Mouse (Mus musculus): Measurements from ENCODE around the gene Clip2. TPM values are rescaled to one million over a fixed set of nuclear protein-coding genes. Genes with fewer than 3 reads are reported as not detected.
"Not testable (repeated sequence)": the region's sequence is repeated elsewhere in the genome, so short reads cannot be mapped to it uniquely, and the experiment has no call there.

Gene Clip2
- polyA plus RNA-seq, 1 experiment from 2014 or later, result 15.1 TPM

DNA sequence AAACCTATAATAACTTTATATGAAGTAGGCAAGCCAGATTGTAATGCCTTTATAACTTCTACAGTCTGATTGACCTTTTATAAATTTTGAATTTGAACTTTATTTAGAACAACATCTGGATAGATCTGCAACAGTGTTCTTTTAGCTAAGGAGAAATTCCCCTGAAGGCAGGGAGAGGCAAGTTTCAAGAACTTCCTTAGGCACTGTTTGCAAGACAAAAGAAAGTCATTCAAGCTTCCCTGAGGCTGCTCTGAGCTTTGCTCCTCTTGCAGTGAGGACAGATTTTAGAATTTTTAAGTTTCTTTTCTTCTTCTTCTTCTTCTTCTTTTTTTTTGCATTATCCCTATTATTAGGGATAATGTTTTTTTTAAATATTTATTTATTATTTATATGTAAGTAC is 73.3 kb downstream of the Clip2 start:
- H3K9ac ChIP-seq; H3K4me1 ChIP-seq (replicated peaks); H3K9me3 ChIP-seq; ATAC-seq (ENCODE audit: low FRiP score); H3K27me3 ChIP-seq; H3K27ac ChIP-seq; H3K36me3 ChIP-seq; H3K4me3 ChIP-seq; H3K4me2 ChIP-seq: not testable (repeated sequence)

DNA sequence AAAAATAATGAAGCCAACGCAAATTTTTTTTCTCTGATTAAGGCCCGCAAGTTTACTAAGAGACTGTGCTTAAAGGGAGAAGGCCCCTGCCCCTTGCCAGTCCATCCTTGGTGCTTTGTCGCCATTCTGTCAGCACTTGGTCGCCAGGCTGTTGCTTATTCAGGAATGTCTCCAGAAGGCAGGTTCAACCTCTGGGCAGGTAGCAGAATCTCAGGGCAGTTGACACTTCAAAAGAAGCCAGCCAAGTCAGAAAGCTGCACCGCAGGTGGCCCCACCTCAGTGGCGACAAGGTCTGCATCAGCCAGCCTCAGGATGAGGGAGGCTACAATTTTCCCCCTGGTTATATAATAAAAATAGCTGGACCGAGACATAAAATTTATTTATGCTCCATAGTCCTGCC is 76.5 kb downstream of the Clip2 start:
- H3K4me1 ChIP-seq (replicated peaks); H3K9ac ChIP-seq; H3K36me3 ChIP-seq; H3K27me3 ChIP-seq; H3K4me3 ChIP-seq; ATAC-seq (ENCODE audit: low FRiP score); H3K27ac ChIP-seq; H3K4me2 ChIP-seq; H3K9me3 ChIP-seq: not testable (repeated sequence)
- 91% methylated on average over 7 of the region's 7 CpGs for WGBS

DNA sequence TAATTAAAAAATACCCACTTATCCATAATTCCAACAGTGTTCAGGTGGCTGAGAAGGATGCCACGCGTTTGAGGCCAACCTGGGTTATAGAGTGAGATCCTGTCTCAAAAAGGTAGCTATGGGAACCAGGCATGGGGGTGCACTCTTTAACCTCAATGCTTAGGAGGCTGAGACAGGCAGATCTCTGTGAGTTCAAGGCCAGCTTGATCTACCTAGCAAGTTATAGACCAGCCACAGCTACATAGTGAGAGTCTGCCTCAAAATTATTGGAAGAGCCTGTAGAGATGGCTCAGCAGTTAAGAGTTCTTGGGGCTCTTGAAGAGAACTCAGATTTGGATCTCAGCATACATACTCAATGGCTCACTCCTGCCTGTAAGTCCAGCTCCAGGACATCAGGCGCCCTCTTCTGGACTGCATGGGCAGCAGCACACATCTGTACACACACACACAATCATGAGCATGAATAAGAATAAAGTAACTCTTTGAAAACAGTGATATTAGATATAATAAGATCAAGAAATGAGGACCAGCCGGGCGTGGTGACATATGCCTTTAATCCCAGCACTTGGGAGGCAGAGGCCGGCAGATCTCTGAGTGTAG is 77.1 kb downstream of the Clip2 start:
- Histone ChIP-seq H3K27ac (no peak overlapping the region), H3K9ac (no peak overlapping the region), H3K4me1 (replicated peaks) (no peaks in the 10 kb centered on the region), H3K4me2 (no peak overlapping the region), H3K4me3 (no peak overlapping the region), H3K27me3 (no peaks in the 10 kb centered on the region), H3K36me3 (no peaks in the 10 kb centered on the region), H3K9me3 (peaks cover 3% of the 10 kb centered on the region; the same call in 1 of the 2 replicates)
- 93% methylated on average over 6 of the region's 6 CpGs for WGBS
- no peak for ATAC-seq (ENCODE audit: low FRiP score)

DNA sequence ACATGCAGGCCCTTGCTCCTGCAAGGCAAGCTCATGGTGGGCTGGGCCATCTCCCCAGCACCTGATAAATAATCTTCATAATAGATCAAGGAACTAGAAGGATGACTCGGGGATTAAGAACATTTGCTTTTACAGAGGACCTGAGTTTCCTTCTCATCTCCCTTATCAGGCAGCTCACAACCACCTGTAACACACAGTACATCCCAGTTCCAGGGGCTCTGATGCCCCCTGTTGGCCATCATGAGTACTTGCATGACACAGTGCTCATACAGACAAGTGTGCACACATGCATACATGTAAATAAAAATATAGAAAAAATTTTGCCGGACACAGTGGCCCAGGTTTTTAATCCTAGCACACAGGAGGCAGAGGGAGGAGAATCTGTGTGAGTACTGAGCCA is 78.3 kb downstream of the Clip2 start:
- WGBS, result 89% methylated on average over 2 of the region's 2 CpGs
- H3K27me3 ChIP-seq, result no peaks in the 10 kb centered on the region
- peaks cover 3% of the 10 kb centered on the region; the same call in 1 of the 2 replicates for H3K9me3 ChIP-seq
- ATAC-seq (ENCODE audit: low FRiP score), result no peak
- H3K4me3 ChIP-seq, result no peak overlapping the region
- H3K9ac ChIP-seq, result no peak overlapping the region
- no peaks in the 10 kb centered on the region for H3K36me3 ChIP-seq
- H3K4me1 ChIP-seq (replicated peaks), result no peaks in the 10 kb centered on the region
- H3K4me2 ChIP-seq, result no peak overlapping the region
- no peak overlapping the region for H3K27ac ChIP-seq

DNA sequence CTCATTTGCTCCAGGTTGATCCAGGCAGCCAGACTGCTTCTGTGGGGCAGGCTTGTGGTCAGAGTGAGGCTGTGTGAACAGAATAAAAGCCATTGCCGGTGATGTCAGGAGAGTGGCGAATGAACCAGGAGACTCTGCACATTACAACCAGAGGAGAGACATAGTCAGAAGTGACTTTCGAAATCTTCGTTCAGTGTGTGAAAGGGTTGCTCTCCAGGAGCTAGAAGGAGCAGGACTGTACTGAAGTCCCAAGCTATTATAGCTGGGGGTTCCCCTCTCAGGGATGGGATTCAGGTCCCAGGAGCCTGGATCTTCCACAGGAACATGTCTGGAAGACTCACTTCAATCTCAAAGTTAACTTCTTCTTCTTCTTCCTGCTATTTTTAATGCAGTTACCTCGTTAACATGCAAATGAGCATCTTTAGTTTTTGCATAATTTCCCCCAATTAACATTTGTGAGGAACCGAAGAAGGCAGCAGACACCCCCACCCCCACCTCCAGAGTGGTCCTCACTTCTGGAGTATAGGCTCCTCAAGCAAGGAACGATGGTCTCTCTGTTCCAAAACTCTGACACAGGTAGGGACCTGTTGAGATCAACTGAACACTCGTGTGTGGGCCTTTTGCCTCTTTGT is 81.6 kb downstream of the Clip2 start:
- H3K9ac ChIP-seq, result no peak overlapping the region
- peaks cover 15% of the 10 kb centered on the region for H3K4me1 ChIP-seq (replicated peaks)
- H3K27me3 ChIP-seq, result no peaks in the 10 kb centered on the region
- H3K36me3 ChIP-seq, result no peaks in the 10 kb centered on the region
- no peak overlapping the region for H3K27ac ChIP-seq
- no peak overlapping the region for H3K4me2 ChIP-seq
- peaks cover 3% of the 10 kb centered on the region; the same call in 1 of the 2 replicates for H3K9me3 ChIP-seq
- WGBS, result 82% methylated on average over 8 of the region's 8 CpGs
- ATAC-seq (ENCODE audit: low FRiP score), result no peak
- no peak overlapping the region for H3K4me3 ChIP-seq

DNA sequence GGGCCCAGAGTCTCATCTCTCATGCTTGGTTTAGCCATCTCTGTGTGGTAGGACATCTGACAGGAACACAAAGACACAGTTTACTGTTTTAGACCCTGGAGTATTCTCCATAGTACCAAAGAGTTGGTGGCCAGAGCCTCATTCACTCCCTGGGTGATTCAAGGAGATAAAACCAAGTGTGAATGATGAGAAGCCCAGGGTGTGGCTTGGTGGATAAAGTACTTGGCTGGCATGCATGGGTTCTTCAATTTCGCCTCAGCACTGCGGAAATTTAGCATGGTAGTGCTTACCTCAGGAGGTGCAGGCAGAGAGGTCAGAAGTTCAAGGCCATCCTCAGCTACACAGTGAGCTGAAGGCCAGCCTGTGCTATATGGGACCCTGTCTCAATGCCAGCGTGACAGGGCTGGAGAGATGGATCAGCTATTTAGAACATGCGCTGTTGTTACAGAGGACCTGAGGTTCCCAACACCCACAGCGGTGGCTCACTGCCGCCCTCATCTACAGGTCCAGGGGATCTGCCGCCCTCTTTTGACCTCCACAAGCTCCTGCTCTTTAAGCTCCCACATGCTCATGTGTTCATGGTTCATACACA is 82.6 kb downstream of the Clip2 start:
- H3K36me3 ChIP-seq, result no peaks in the 10 kb centered on the region
- WGBS, result 83% methylated on average over 7 of the region's 7 CpGs
- H3K27me3 ChIP-seq, result no peaks in the 10 kb centered on the region
- no peak overlapping the region for H3K4me2 ChIP-seq
- H3K4me3 ChIP-seq, result no peak overlapping the region
- ATAC-seq (ENCODE audit: low FRiP score), result no peak
- no peak overlapping the region for H3K27ac ChIP-seq
- H3K9me3 ChIP-seq, result no peaks in the 10 kb centered on the region
- peaks cover 15% of the 10 kb centered on the region for H3K4me1 ChIP-seq (replicated peaks)
- H3K9ac ChIP-seq, result no peak overlapping the region

DNA sequence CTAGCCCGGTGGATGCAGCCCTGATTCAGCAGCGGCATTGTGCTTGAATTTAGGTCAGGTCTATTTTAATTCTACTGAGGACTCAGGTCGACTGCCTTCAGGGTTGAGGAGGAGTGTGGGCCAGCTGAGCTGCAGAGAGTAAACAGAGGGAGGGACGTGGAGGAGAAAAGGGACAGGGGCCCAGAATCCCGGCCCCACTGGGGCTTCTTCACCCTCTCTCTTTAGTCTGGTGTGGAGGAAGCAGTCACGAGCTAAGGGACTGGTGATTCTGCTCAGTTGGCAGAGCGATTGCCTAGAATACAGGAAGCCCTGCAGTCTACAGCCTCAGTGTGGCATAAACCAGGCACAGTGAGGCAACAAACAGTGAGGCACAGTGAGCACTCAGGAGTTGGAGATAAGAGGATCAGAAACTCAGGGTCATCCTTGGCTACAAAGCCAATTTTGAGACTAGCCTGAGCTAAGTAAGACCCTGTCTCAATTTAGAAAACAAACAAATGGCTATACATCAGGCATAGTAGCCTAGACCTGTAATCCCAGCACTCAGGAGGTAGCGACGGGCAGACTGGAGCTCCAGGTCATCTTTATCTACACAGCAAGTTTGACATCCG is 84.0 kb downstream of the Clip2 start:
- Histone ChIP-seq H3K4me3 (no peak overlapping the region), H3K36me3 (no peaks in the 10 kb centered on the region), H3K9me3 (no peaks in the 10 kb centered on the region), H3K9ac (no peak overlapping the region), H3K4me2 (no peak overlapping the region), H3K27ac (0 out of 2 replicates have a peak overlapping the region, but pooled peaks have one; percentile 30), H3K27me3 (no peaks in the 10 kb centered on the region), H3K4me1 (replicated peaks) (peaks cover 15% of the 10 kb centered on the region)
- WGBS, result 78% methylated on average over 10 of the region's 10 CpGs
- no peak for ATAC-seq (ENCODE audit: low FRiP score)

DNA sequence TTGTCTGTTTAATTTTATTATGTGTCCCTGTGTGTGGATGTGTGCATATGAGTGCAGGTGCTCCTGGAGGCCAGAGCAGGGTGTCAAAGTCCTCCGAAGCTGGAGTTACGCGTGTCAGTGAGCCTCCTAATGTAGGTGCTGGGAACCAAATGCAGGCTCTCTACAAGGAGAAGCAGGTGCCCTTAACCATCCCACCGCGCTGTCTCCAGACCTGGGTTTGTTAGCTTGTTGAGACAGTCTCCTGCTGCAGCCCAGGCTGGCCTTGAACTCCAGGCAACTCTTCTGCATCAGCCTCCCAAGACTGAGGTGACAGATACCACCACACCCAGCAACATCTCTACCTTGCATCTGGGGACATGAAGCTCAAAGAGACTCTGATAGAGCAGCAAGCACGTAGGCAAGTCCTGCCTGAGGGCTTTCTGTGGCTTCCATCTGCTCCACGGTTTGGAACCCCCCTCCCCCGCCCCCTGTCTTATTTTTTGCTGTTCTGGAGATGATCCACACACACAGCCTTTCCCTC is 85.1 kb downstream of the Clip2 start:
- peak; percentile 53; the same call in 1 of the 2 replicates for ATAC-seq (ENCODE audit: low FRiP score)
- no peaks in the 10 kb centered on the region for H3K27me3 ChIP-seq
- H3K4me2 ChIP-seq, result no peak overlapping the region

DNA sequence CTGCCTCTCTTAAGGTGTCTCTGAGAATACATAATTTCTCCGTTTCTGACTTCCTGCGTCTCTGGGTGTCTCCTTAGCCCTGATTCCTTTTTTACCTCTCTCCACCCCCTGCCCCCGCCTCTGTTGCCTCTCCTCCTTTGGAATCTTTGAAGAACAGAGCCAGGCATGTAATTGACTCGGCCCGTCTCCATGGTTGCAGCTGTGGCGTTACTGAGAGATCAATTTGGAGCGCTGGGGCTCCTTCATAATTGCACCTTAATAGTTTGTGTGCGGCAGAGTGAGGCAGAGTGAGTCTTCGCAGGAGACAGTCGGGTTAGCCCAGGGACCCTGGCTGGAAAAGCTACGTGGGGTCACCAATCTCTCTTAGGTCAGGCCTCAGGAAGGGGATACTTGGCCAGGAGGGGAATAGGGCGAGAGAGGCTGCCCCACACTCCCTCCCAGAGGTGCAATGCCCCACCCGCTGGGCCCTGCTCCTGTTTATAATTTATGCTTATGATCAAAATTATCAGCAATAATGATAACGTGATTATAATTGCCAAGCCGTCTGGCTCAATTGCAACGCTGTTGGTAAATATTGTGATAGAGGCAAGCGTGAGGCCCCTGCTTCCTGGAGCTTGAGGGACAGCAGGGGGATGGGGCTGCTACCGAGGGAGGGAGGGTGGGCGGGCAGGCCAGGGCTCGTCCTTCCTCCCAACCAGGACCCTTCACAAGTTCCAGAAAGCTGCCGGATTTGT is 85.8 kb downstream of the Clip2 start:
- Histone ChIP-seq H3K36me3 (no peaks in the 10 kb centered on the region), H3K27ac (peak overlapping the region; percentile 85), H3K9ac (peak overlapping the region; percentile 29; the same call in 1 of the 2 replicates), H3K4me1 (replicated peaks) (peaks cover 15% of the 10 kb centered on the region), H3K27me3 (no peaks in the 10 kb centered on the region), H3K9me3 (no peaks in the 10 kb centered on the region), H3K4me2 (peak overlapping the region; percentile 34), H3K4me3 (no peak overlapping the region)
- peak; percentile 62 for ATAC-seq (ENCODE audit: low FRiP score)
- 12% methylated on average over 21 of the region's 21 CpGs for WGBS

More for the DNA sequence above, 85.1 kb downstream of the Clip2 start:
- no peaks in the 10 kb centered on the region for H3K9me3 ChIP-seq
- H3K27ac ChIP-seq, result peak overlapping the region; percentile 85
- 57% methylated on average over 8 of the region's 8 CpGs for WGBS
- H3K4me3 ChIP-seq, result no peak overlapping the region
- H3K36me3 ChIP-seq, result no peaks in the 10 kb centered on the region
- H3K9ac ChIP-seq, result no peak overlapping the region
- peaks cover 15% of the 10 kb centered on the region for H3K4me1 ChIP-seq (replicated peaks)

DNA sequence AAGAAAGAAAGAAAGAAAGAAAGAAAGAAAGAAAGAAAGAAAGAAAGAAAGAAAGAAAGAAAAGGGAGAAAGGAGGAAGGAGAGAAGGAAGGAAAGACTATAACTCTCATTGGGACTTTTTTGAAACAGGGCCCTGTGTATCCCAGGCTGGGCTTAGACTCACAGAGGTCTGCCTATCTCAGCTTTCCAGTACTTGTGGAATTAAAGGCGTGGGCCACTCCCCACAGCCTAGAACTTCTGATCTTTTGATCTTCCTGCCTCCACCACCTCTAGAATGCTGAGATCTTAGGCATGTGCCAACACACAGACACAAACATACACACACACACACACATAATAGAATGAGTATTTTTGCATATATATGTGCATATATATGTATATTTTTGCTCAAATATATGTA is 87.0 kb downstream of the Clip2 start:
- Histone ChIP-seq H3K36me3 (no peaks in the 10 kb centered on the region), H3K4me1 (replicated peaks) (peaks cover 15% of the 10 kb centered on the region), H3K9ac (no peak overlapping the region), H3K9me3 (no peaks in the 10 kb centered on the region), H3K27ac (no peak overlapping the region), H3K4me3 (no peak overlapping the region), H3K4me2 (no peak overlapping the region), H3K27me3 (no peaks in the 10 kb centered on the region)
- ATAC-seq (ENCODE audit: low FRiP score), result no peak
- 88% methylated on average over 1 of the region's 1 CpGs for WGBS

DNA sequence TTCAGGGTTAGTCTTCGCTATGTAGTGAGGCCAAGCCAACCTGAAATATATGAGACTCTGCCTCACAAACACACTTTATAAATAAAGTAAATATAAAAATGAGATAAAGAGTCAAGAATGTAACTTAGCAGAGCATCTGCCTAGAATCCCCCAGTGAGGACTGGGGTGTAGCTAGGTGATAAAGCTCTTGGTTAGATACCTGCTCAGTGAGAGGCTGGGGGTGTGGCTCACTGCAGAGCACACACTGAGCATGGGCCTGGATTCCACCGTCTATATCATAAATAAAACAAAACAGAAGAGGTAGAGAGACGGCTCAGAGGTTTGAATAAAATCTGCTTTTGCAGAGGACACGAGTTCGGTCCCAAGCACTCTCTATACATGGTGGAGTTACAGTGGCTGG is 88.0 kb downstream of the Clip2 start:
- Histone ChIP-seq H3K4me3 (no peak overlapping the region), H3K27ac (no peak overlapping the region), H3K36me3 (no peaks in the 10 kb centered on the region), H3K9me3 (no peaks in the 10 kb centered on the region), H3K9ac (no peak overlapping the region), H3K4me2 (no peak overlapping the region), H3K27me3 (no peaks in the 10 kb centered on the region), H3K4me1 (replicated peaks) (peaks cover 15% of the 10 kb centered on the region)
- no peak for ATAC-seq (ENCODE audit: low FRiP score)
- WGBS, result 91% methylated on average over 5 of the region's 5 CpGs

DNA sequence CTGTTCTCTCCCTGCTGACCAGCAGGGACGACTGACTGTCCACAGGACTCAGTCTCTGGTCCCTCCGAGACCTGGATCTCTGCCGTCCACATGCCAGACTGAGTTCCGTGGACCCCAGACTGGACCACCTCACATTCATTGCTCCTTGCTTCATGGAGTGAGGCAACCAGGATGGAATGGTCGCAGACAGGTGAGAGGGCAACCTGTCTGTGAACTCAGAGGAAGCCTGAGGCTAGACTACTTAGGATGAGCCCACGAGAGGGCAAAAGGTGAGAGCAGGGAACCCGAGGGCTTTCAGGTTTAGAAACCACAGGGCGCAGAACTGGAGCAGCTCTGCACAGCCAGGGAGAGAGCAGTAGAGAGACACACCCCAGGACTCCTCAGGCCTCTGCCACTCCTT is 89.5 kb downstream of the Clip2 start:
- H3K4me3 ChIP-seq, result no peak overlapping the region
- no peaks in the 10 kb centered on the region for H3K27me3 ChIP-seq
- no peak for ATAC-seq (ENCODE audit: low FRiP score)
- no peaks in the 10 kb centered on the region for H3K36me3 ChIP-seq
- 80% methylated on average over 8 of the region's 8 CpGs for WGBS
- H3K4me2 ChIP-seq, result no peak overlapping the region
- peaks cover 15% of the 10 kb centered on the region for H3K4me1 ChIP-seq (replicated peaks)
- no peak overlapping the region for H3K9ac ChIP-seq
- H3K9me3 ChIP-seq, result no peaks in the 10 kb centered on the region
- H3K27ac ChIP-seq, result no peak overlapping the region

All from hindbrain, embryonic 13.5 days (tissue).